Mouse (Mus musculus): ENCODE results near the gene Tmem100. TPM values are rescaled to one million over a fixed set of nuclear protein-coding genes. Genes with fewer than 3 reads are reported as not detected.

Tmem100 gene
- polyA plus RNA-seq, 1 experiment from 2014 or later: 1.3 TPM

GRCm38 (mm10) chr11:90081820-90082596 lies 51.9 kb downstream of the Tmem100 start:
- Histone ChIP-seq H3K4me3 (ENCODE audit: low read depth, low read length) (no peak overlapping the region), H3K9ac (ENCODE audit: low read depth, low read length) (no peak overlapping the region), H3K4me2 (no peak overlapping the region), H3K4me1 (replicated peaks; ENCODE audit: control insufficient read depth, insufficient read depth, low read length) (no peaks in the 10 kb centered on the region), H3K9me3 (ENCODE audit: control insufficient read depth, low read length) (no peaks in the 10 kb centered on the region), H3K36me3 (ENCODE audit: control insufficient read depth, insufficient read depth, low read length) (no peaks in the 10 kb centered on the region), H3K27me3 (replicated peaks; ENCODE audit: control insufficient read depth, insufficient read depth, low read length) (no peaks in the 10 kb centered on the region), H3K27ac (ENCODE audit: low read depth, low read length) (no peak overlapping the region)
- WGBS: 71% methylated on average over 10 of the region's 10 CpGs
- ATAC-seq (replicated peaks; ENCODE audit: low FRiP score) (no peak), DNase-seq (ENCODE audit: low spot score) (no peak)

GRCm38 (mm10) chr11:90083042-90083441 lies 52.9 kb downstream of the Tmem100 start:
- Histone ChIP-seq H3K9me3 (ENCODE audit: control insufficient read depth, low read length) (no peaks in the 10 kb centered on the region), H3K27ac (ENCODE audit: low read depth, low read length) (no peak overlapping the region), H3K9ac (ENCODE audit: low read depth, low read length) (no peak overlapping the region), H3K4me1 (replicated peaks; ENCODE audit: control insufficient read depth, insufficient read depth, low read length) (no peaks in the 10 kb centered on the region), H3K4me2 (no peak overlapping the region), H3K4me3 (ENCODE audit: low read depth, low read length) (no peak overlapping the region), H3K27me3 (replicated peaks; ENCODE audit: control insufficient read depth, insufficient read depth, low read length) (no peaks in the 10 kb centered on the region), H3K36me3 (ENCODE audit: control insufficient read depth, insufficient read depth, low read length) (no peaks in the 10 kb centered on the region)
- WGBS: 84% methylated on average over 3 of the region's 3 CpGs
- ATAC-seq (replicated peaks; ENCODE audit: low FRiP score) (no peak), DNase-seq (ENCODE audit: low spot score) (no peak)

- no peak overlapping the region for H3K4me3 ChIP-seq (ENCODE audit: low read depth, low read length)
- H3K4me2 ChIP-seq: no peak overlapping the region
- no peak for ATAC-seq (replicated peaks; ENCODE audit: low FRiP score)
- DNase-seq (ENCODE audit: low spot score): no peak
- H3K4me1 ChIP-seq (replicated peaks; ENCODE audit: control insufficient read depth, insufficient read depth, low read length): no peaks in the 10 kb centered on the region
- whole genome bisulfite sequencing: 65% methylated on average over 5 of the region's 5 CpGs
- H3K27me3 ChIP-seq (replicated peaks; ENCODE audit: control insufficient read depth, insufficient read depth, low read length): no peaks in the 10 kb centered on the region
- no peaks in the 10 kb centered on the region for H3K9me3 ChIP-seq (ENCODE audit: control insufficient read depth, low read length)
- no peak overlapping the region for H3K27ac ChIP-seq (ENCODE audit: low read depth, low read length)
- no peak overlapping the region for H3K9ac ChIP-seq (ENCODE audit: low read depth, low read length)
- no peaks in the 10 kb centered on the region for H3K36me3 ChIP-seq (ENCODE audit: control insufficient read depth, insufficient read depth, low read length)
Observed at GRCm38 (mm10) chr11:90084166-90084565, 54.0 kb downstream of the Tmem100 start.

Other genes starting within 250 kb of the Tmem100 start
- 13.9 and 14.5 TPM in 2 replicates for gene Pctp, start 27.5 kb upstream of the Tmem100 start, polyA plus RNA-seq (2014; fragmentation: Nextera tagmentation; extraction: Ambion mirVana)
- 6.3 and 7.3 TPM in 2 replicates for gene Gm45716, start 157.3 kb downstream of the Tmem100 start, polyA plus RNA-seq (2014; fragmentation: Nextera tagmentation; extraction: Ambion mirVana)
- gene Mmd, start 219.1 kb downstream of the Tmem100 start, polyA plus RNA-seq (2014; fragmentation: Nextera tagmentation; extraction: Ambion mirVana): 16.3 and 17.1 TPM in 2 replicates

All from liver, embryonic 11.5 days (tissue).